Mouse (Mus musculus) sigmoid colon, adult 10 weeks (tissue): ENCODE data around the gene Hba-a1. TPM values are rescaled to one million over a fixed set of nuclear protein-coding genes. Genes with fewer than 3 reads are reported as not detected.

ENCODE experiments used
- polyA plus RNA-seq: library from polyadenylated mRNA; stranded (reverse); fragments of 350-450 nt; fragmentation: Illumina TruSeq; extraction: RNeasy Lipid Tissue Mini Kit (QIAGEN cat#74804); gene quantifications from one replicate; pipeline ENCODE4 v1.2.3, GENCODE M21; 2014; ENCODE audit warnings: low read depth, low replicate concordance

The Hba-a1 gene
- polyA plus RNA-seq = not detected

GRCm38 (mm10) chr11:32283091-32283777 lies at the start of gene Hba-a1:
Gene Hba-a1 (plus strand): TSS chr11:32283511.

DNA sequence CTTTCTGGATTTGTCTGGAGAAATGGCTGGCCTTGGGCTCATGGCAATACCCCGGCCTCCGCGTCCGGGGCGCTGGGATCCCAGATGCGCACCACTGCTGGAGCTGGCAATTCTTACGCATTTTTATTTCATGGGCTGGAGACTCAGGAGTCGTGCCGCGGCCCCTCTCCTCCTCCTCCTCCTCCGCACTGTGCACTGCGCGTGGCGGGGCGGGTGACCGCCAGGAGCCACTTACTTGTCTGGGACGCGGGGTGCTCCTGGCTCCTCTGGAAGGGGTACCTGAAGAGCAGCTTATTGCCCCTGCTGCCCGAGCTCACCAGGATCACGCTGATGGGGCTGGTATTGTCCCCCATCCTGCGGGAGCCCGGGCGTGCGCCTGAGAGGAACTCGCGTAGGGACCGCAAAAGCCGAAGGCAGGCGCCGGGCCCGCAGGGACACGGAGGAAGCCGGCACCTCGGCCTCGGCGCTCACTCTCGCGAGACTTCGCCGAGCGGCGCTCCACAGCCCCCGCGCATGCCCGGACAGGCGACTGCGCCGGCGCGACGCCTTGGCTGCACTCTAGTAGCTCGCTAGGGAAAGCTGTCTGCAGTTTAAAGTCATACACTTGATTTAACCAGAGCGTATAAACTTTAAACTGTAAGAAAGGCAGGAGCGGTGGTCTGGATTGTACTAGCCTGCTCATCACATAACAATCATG lies 16.0 kb upstream of the Hba-a1 start, which contains the start of gene Nprl3:
TSS of gene Nprl3 (minus strand) at position 520 of the 697 bp plus-strand sequence.

GRCm38 (mm10) chr11:32276347-32276746 lies 7.0 kb upstream of the Hba-a1 start, which contains the start of gene Hba-x:
Gene Hba-x (plus strand): TSS chr11:32276400.

DNA sequence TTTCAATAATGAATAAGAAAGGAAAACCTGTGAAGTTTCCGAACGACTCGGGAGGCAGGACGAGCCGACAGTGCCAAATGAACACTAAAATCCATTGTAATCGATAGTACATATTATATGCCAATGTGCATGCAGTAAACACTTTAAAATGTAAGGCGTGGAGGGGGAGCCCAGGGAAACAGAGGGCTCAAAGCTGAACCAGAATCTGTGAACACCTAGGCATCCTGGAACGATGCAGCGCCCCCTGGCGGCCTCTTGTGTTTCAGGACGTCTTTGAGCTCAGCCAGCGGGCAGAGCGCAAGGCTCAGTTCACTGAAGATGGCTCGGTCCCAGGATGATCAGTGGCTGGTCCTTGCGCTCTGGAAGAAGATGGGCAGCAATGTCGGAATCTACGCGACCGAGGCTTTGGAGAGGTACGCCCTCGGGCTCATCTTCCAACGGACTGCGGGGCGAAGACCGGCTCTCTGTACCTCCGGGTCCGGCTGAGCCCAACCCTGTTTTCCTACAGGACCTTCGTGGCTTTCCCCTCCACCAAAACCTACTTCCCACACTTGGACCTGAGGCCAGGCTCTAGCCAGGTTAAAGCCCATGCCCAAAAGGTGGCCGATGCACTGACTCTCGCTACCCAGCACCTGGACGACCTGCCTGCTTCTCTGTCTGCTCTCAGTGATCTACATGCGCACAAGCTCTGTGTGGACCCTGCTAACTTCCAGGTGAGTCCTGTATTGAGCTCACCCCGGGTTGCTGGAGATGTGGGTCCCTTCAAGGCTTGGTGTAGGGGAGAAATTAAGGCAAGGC lies 3.6 kb downstream of the Hba-a1 start, which contains the start of gene Hbq1b:
TSS of gene Hbq1b (plus strand) at position 271 of the 798 bp plus-strand sequence.

GRCm38 (mm10) chr11:32296203-32296602 lies 12.9 kb downstream of the Hba-a1 start, which contains the start of gene Hba-a2:
Gene Hba-a2 (plus strand): TSS chr11:32296489.

GRCm38 (mm10) chr11:32299865-32300264 lies 16.6 kb downstream of the Hba-a1 start, which contains the start of gene Hbq1a:
Gene Hbq1a (plus strand): TSS chr11:32300069.

Other genes with a start within 250 kb of the Hba-a1 start
- gene Il9r, start 83.2 kb upstream of the Hba-a1 start, polyA plus RNA-seq = 0.98 TPM
- gene Snrnp25, start 78.1 kb upstream of the Hba-a1 start, polyA plus RNA-seq = 5.9 TPM
- gene Rhbdf1, start 61.2 kb upstream of the Hba-a1 start, polyA plus RNA-seq = 0.28 TPM
- 6.3 TPM for gene Mpg, start 57.0 kb upstream of the Hba-a1 start, polyA plus RNA-seq
- gene Nprl3, start 15.8 kb upstream of the Hba-a1 start, polyA plus RNA-seq = 4.0 TPM
- not detected for gene Hba-x, start 7.1 kb upstream of the Hba-a1 start, polyA plus RNA-seq
- not detected for gene Hbq1b, start 3.5 kb downstream of the Hba-a1 start, polyA plus RNA-seq
- 57.1 TPM for gene Hba-a2, start 13.0 kb downstream of the Hba-a1 start, polyA plus RNA-seq
- gene Hbq1a, start 16.6 kb downstream of the Hba-a1 start, polyA plus RNA-seq = not detected
- gene Sh3pxd2b, start 64.3 kb downstream of the Hba-a1 start, polyA plus RNA-seq = 2.2 TPM
- 3.7 TPM for gene Ubtd2, start 171.9 kb downstream of the Hba-a1 start, polyA plus RNA-seq
- not detected for gene Efcab9, start 248.6 kb downstream of the Hba-a1 start, polyA plus RNA-seq
- gene Stk10, start 249.8 kb downstream of the Hba-a1 start, polyA plus RNA-seq = 2.6 TPM